Mouse (Mus musculus) yolk sac, embryonic 10.5 days (tissue): Measurements from ENCODE around the gene Soga1.

Experiments used
- DNase-seq: peaks from one replicate; pipeline ENCODE4 v3.0.0-alpha.2; 2017; ENCODE audit warnings: low spot score

The Soga1 gene

GRCm38 (mm10) chr2:157079701-157080180 lies 687 bp upstream of the Soga1 start:
- no peak for DNase-seq

GRCm38 (mm10) chr2:157078059-157078792 lies 828 bp downstream of the Soga1 start:
- peak; percentile 29 for DNase-seq

GRCm38 (mm10) chr2:157077641-157078058 lies 1.4 kb downstream of the Soga1 start:
- peak; percentile 27 for DNase-seq

DNA sequence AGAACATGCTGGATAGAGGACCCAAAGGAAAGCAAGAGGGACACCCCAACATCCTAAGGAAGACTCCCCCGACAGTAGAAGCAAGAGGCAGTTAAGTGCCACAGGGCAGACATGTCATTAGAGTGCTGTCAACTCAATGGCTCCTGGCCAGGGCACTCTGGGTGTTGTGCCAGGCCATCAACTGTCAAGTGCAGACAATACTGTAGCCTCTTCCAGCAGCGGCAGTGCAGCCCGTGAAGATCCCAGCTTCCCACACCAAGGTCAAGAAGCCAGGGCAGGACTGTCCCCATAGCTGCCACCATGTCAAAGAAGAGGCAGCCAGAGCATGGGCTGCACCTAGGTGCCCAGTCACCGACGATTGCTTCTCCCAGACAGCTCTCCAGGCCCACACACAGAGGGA lies 1.9 kb downstream of the Soga1 start:
- no peak for DNase-seq

DNA sequence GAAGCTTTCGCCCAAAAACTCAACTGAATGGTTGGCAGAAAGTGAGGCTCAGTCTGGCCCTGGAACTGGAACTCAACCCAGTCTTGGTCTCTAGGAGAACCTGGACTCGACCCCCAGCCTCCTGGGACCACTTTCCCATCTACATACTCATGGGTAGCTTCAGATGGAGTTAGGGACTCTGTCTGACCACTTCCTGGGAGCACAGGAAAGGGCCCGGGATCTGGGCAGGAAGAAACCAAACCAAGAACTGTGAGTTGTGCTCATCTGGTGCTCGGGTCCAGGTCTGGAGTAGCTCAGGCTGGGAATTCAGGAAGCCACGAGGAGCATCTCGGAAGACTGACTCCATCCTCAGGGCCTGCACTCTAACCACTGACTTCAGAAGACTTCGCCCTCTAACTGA lies 2.5 kb downstream of the Soga1 start:
- DNase-seq = no peak

DNA sequence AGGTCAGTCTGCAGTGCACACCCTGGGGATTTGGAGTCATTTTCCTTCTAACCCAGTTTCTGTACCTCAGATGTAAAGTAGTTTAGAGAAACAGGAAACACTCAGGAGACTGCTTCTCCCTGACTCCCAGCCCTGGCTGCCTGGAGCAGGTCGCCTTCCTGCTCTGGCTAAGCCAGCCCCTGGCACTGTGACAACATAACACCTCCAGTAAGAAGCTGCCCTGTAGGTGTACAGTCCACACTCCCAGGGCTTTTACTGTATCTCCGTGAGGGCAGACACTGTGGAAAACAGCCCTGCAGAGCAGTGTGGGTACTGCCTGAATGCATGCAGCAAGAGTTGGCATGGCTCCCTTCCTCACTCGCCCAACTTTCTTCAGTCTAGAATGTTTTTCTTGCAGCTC lies 3.4 kb downstream of the Soga1 start:
- no peak for DNase-seq

DNA sequence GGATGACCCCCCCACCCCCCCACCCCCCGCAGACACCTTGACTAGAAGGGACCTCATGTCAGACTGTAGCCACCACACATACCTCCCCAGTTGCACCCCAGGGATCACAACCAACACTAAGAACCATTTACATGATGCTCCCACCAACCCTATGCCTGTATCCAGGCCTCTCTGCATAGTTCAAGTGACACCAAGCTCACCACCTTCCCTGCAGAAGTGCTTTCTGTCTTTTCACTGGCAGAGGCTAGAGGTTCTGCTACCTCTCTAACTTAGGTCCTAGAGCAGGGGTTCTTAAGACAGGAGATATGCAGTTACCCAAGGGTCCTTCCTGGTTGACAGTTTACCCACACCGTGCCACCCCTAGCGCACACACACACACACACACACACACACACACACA lies 3.8 kb downstream of the Soga1 start:
- no peak for DNase-seq

DNA sequence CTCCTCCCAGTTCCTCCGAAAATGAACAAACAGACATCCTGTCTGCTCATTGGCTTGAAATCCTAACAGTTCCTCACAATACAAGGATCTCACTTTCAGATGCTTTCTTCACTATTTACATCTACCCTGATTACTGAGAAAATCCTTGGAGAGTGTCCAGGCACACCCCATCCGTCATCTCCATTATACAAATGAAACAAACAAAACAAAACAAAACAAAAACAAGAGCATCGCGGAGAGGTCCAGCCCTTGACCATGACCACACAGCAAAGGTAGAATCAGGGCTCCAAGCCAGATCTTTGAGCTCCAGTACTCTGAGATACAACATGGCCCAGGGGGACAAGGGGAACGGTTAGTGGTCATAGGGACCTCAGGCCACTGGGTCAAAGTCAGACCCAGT lies 4.3 kb downstream of the Soga1 start:
- no peak for DNase-seq

DNA sequence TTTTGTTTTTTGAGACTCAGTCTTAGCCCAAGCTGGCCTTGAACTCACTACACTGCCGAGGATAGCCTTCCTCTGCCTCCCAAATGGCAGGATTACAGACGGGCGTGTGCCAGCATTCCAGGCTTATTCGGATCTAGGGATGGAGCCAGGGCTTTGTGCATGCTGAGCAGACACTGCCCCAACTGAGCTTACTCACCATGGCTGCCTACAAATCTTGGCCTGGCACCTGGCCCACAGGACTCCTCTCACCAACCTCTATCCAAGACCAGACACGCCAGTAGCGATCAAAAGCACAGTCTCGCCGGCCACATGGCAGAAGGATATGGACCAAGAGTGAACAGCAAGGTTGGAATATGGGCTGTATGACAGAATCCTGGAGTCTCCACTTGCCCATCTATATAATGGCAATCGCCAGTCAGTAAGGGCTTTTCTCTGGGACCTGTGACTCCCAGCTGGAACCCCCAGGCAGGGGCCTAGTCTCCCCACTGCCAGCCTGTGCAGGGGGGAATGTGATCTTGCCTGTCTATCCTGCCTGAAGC lies 4.8 kb downstream of the Soga1 start:
- no peak for DNase-seq

DNA sequence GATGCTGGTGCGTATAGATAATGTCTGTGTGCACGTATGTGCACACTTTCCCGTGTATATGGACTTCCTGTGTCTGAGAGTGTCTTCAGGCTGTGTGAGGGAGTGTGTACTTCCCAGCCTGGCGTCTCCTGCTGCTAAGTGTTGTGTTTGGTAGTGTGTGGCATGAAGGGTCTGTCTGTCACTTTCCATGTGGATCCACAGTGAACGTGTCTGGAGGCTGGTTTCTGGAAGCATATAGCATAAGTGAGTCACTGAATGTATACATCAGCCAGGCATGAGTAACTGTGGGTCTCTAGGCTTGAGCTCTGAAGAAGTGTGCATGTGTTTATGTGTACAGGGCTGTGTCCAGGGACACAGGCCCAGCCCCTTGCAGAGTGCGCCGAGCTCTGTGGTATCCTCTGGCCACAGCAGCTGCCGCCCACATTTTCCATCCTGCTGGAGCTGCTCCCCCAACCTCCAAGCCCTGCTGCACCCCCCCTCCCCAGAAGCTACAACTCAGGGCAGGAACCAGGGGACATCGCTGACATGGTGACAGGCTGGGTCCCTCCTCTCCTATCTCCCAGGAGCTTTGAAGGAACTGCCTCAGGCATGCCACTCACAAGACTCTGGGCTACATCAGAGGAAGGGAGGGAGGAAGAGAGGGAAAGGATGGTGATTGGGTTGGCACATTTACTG lies 5.5 kb downstream of the Soga1 start:
- DNase-seq = no peak

DNA sequence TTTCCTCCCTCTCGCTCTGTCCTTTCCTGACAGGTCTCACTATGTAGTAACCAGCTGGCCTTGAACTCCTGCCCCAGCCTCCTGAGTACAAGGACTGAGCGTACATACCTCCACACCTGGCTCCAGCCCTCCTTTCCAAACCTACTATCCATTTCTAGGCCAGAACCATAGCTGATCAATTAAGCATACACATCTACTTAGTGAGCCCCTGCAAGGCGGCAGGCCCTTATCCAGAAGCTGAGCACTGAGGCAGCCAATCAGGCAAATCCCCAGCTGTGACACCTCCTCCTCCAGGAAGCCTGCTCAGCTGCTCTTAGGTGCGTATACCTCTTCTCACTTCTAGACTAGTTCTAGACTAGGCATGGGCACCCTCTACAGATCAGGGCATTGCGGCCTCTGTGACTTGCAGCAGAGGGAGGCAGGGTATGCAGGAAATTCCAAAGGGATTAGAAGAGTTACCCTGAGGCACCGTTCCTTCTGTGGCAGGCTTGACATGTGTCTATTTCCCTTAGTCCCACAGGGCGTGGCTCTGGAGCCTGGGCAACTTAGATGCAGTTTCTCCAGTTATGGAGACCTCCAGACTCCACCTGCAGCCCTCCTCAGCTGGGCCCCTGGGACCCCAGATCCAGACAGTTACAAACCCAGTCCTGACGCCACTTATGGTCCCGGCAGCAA lies 6.6 kb downstream of the Soga1 start:
- no peak for DNase-seq

DNA sequence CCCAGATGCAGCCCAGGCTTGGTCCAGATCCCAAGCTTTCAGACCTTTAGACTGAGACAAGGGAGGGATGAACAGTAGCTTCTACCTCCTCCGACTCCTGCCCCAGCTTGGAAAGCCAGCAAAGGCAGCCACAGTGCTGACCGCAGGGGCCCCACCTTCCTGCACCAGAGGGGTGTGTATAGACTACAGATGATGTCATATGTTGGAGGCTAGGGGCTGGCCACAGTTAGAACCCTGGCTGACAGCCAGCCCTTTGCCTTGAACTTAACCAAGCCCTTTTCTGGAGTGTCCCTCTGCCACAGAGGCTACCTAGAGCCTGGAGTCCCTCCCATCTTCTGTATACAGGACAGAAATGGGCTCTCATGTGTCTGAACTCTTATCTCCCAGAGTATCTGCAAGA lies 7.5 kb downstream of the Soga1 start:
- DNase-seq = no peak

- DNase-seq = no peak
Measured at GRCm38 (mm10) chr2:157070365-157070764, 8.7 kb downstream of the Soga1 start.

DNA sequence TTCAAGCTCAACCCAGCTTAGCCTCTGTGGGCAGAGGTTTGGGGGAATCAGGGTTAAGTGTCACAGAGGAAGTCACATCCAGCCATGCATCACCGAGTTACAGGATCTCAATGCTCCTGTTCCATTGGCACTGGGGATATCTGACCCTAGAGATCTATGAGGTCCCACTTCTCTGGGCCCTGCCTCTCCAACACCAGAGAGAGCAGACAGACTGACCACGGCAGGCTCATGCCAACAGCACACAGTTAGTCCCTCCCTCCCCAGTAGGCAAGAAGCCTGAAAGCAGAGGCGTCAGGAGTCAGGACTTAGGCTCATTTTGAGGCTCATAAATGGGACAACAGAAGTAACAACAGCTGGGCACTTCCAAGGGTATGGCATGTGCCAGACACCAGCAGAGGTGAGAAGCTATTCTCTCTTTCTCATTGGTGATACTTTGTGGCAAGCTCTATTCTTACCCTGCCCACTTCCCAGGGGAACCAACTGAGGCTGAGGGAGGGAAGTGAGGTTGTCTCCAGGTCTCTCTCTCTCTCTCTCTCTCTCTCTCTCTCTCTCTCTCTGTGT lies 9.2 kb downstream of the Soga1 start:
- DNase-seq = no peak

GRCm38 (mm10) chr2:157069355-157069735 lies 9.7 kb downstream of the Soga1 start:
- DNase-seq = no peak

- DNase-seq = no peak
Measured at GRCm38 (mm10) chr2:157068701-157069354, 10.2 kb downstream of the Soga1 start.

GRCm38 (mm10) chr2:157066731-157067430 lies 12.2 kb downstream of the Soga1 start:
- DNase-seq = no peak

DNA sequence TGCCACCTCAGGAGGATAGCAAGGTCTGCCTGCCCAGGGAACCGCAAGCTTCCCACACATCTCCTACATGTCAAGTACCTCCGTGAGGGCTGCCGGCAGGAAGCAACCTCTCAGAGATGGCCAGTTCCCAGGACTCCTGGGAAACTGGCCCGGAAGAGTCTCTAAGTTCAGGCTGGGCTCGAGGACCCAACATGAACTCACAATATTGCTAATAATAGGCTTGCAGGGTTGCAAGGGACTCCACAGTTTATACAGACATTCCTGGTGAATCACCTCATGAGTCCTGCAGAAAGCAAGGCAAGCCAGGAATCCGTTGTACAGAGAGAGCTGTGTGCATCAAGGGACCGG lies 13.2 kb downstream of the Soga1 start:
- no peak for DNase-seq

DNA sequence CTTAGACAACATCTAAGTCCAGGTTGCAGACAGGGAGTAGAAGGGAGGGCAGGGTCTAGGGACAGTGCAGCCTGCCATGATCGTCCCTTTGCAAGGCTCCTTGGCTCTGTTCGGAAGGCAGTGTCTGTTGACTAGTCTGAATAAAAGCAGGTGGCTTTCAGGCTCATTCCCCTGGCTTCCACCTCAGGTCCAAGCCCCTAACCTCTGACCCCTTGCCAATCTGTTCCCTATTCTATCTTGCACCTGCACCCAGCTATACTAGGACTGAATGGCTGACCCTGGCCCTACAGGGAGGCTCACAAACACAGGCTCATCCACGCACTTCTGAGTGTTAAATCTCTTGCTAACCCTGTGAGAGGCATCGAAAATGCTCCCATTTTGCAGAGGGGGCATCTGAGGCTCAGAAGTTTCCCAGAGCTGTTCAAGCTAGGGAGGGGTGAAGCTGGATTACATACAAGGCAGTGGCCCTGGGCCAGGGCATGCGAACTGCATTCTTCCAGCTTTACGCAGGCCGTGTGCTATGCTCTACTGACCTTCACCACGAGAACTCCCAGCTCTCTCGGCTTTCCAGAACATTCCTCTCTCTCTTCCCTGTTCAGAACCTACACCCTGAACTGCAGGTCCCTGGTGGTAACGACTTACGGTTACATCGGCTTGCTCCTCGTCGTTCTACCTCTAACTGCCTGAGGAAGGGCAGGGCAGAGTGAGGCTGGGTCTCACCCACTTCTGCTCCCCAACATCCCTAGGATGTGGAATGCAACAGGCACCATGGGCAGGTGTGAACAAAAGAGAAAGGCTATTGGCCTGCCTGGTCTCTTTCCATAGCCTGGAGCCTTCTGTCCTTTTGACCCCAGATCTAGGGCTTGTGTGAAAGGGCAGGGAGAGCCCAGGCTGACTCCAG lies 13.8 kb downstream of the Soga1 start:
- DNase-seq = no peak

DNA sequence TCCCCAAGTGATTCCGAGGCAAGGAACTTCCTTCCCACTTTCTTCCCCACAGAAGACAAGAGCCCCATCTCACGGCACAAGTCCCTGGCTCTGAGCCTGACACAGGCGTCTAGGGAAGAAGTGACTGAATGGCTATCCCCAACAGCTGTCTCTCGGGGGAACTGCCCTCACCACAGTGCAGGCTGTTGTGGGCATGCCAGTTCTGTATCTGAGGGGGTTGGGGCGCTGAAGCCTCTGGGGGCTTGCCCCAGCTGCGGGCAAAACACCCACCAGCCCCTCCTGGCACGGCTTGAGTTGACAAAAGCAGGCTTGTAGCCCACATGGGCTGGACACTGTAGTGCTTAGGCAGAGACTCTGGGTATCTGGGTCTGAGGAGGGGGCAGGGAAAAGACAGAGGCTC lies 14.9 kb downstream of the Soga1 start:
- DNase-seq = no peak
